Comparison of ENCODE assay signal across 35 mouse cellular contexts in genomic region chr3:14853966-14854365, GRCm38 (mm10). TPM values are rescaled to one million over a fixed set of nuclear protein-coding genes. Genes with fewer than 3 reads are reported as not detected.
"Had no signal": no experiment of that assay in that cellular context is flagged by ENCODE, and none has a peak within 500 bp of the region (broad histone marks: within the 10 kb centered on the region; RNA-seq: fewer than 3 reads in every experiment).

No protein-coding gene starts in this region.

- DNase-seq: left cerebral cortex, postnatal 4 days; liver; liver, embryonic 13.5 days; liver, postnatal 0 days; lung, adult 18-20 months; lung, adult 2 months; lung, postnatal 14 days; lung, postnatal 36 days; lung, postnatal 4 days; midbrain, embryonic 14.5 days had no signal

- ATAC-seq: liver, postnatal 0 days; lung, postnatal 0 days; midbrain, embryonic 13.5 days; midbrain, embryonic 15.5 days; midbrain, embryonic 16.5 days had no signal

- H3K27ac ChIP-seq: left cerebral cortex, adult 2 months; limb, embryonic 10.5 days; limb, embryonic 12.5 days; limb, embryonic 13.5 days; limb, embryonic 15.5 days; liver, embryonic 13.5 days; liver, embryonic 14.5 days; liver, embryonic 15.5 days; lung, embryonic 15.5 days; macrophage; midbrain, embryonic 10.5 days; midbrain, embryonic 12.5 days; midbrain, embryonic 13.5 days; midbrain, embryonic 15.5 days; neural tube, embryonic 12.5 days; neural tube, embryonic 13.5 days had no signal

- H3K36me3 ChIP-seq: limb, embryonic 10.5 days; limb, embryonic 12.5 days; limb, embryonic 13.5 days; limb, embryonic 15.5 days; liver, embryonic 13.5 days; liver, embryonic 15.5 days; lung, embryonic 15.5 days; midbrain, embryonic 10.5 days; midbrain, embryonic 12.5 days; midbrain, embryonic 13.5 days; midbrain, embryonic 15.5 days; neural tube, embryonic 12.5 days; neural tube, embryonic 13.5 days had no signal

- H3K4me1 ChIP-seq: limb, embryonic 10.5 days; limb, embryonic 12.5 days; limb, embryonic 13.5 days; limb, embryonic 15.5 days; liver, embryonic 13.5 days; liver, embryonic 15.5 days; lung, embryonic 15.5 days; megakaryocyte, embryonic 14.5 days; midbrain, embryonic 10.5 days; midbrain, embryonic 12.5 days; midbrain, embryonic 13.5 days; midbrain, embryonic 15.5 days; neural tube, embryonic 12.5 days; neural tube, embryonic 13.5 days had no signal

- H3K4me2 ChIP-seq: limb, embryonic 12.5 days; limb, embryonic 13.5 days; limb, embryonic 15.5 days; liver, embryonic 11.5 days; liver, embryonic 13.5 days; liver, embryonic 15.5 days; lung, embryonic 15.5 days; midbrain, embryonic 12.5 days; midbrain, embryonic 13.5 days; midbrain, embryonic 15.5 days; neural tube, embryonic 12.5 days; neural tube, embryonic 13.5 days had no signal

- H3K4me3 ChIP-seq: left cerebral cortex, adult 2 months; limb, embryonic 10.5 days; limb, embryonic 12.5 days; limb, embryonic 13.5 days; limb, embryonic 15.5 days; liver, embryonic 13.5 days; liver, embryonic 15.5 days; lung, embryonic 15.5 days; megakaryocyte, embryonic 14.5 days; midbrain, embryonic 10.5 days; midbrain, embryonic 12.5 days; midbrain, embryonic 13.5 days; midbrain, embryonic 15.5 days; myocyte; neural tube, embryonic 12.5 days; neural tube, embryonic 13.5 days had no signal

- H3K9ac ChIP-seq: limb, embryonic 12.5 days; limb, embryonic 13.5 days; limb, embryonic 15.5 days; liver, embryonic 13.5 days; liver, embryonic 14.5 days; liver, embryonic 15.5 days; liver, postnatal 0 days; lung, embryonic 15.5 days; midbrain, embryonic 12.5 days; midbrain, embryonic 13.5 days; midbrain, embryonic 15.5 days; neural tube, embryonic 12.5 days; neural tube, embryonic 13.5 days had no signal

- H3K9me3 ChIP-seq: limb, embryonic 10.5 days; limb, embryonic 12.5 days; limb, embryonic 13.5 days; limb, embryonic 15.5 days; liver, embryonic 13.5 days; liver, embryonic 15.5 days; lung, embryonic 15.5 days; megakaryocyte, embryonic 14.5 days; midbrain, embryonic 10.5 days; midbrain, embryonic 12.5 days; midbrain, embryonic 13.5 days; midbrain, embryonic 15.5 days; neural tube, embryonic 12.5 days; neural tube, embryonic 13.5 days had no signal

- H3K27me3 ChIP-seq: limb, embryonic 12.5 days; limb, embryonic 13.5 days; limb, embryonic 15.5 days; liver, embryonic 13.5 days; liver, embryonic 15.5 days; lung, embryonic 15.5 days; midbrain, embryonic 12.5 days; midbrain, embryonic 13.5 days; midbrain, embryonic 15.5 days; neural tube, embryonic 12.5 days; neural tube, embryonic 13.5 days had no signal

RNA-seq across cellular contexts. Expression of gene Car3, which starts 9.3 kb away (rescaled TPM):
- total RNA-seq: monocyte, adult 5-6 weeks had no signal
- polyA plus RNA-seq: macrophage had no signal

RNA-seq across cellular contexts. Expression of gene Car1, which starts 45.8 kb away (rescaled TPM):
- total RNA-seq: left cerebral cortex, adult 18-20 months; left cerebral cortex, adult 2 months; left cerebral cortex, postnatal 10 days; left cerebral cortex, postnatal 14 days; left cerebral cortex, postnatal 25 days; left cerebral cortex, postnatal 4 days; monocyte, adult 5-6 weeks had no signal
- polyA plus RNA-seq: limb, embryonic 10.5 days; limb, embryonic 12.5 days; macrophage; midbrain, embryonic 10.5 days; midbrain, embryonic 12.5 days; midbrain, embryonic 13.5 days; midbrain, embryonic 14.5 days; midbrain, embryonic 16.5 days; neural tube, embryonic 12.5 days; neural tube, embryonic 13.5 days had no signal
